Mouse (Mus musculus) forebrain, embryonic 13.5 days (tissue): Measurements from ENCODE around the gene Kcnk13. TPM values are rescaled to one million over a fixed set of nuclear protein-coding genes. Genes with fewer than 3 reads are reported as not detected.

ENCODE experiments used
- ATAC-seq: fragments of 200-750 bp; cut with Nextera tagmentation; 2 replicates; pipeline ENCODE4 v1.8.0; 2017
- H3K27ac ChIP-seq: fragments of 300-500 bp; sonication (generic); 2 replicates; pipeline ENCODE4 v1.5.1; 2015; ENCODE audit warnings: inconsistent platforms, mild to moderate bottlenecking, moderate library complexity
- H3K27me3 ChIP-seq: fragments of 300-500 bp; sonication (generic); 2 replicates; pipeline ENCODE4 v1.6.1; 2015; ENCODE audit warnings: mild to moderate bottlenecking, inconsistent platforms
- H3K36me3 ChIP-seq: fragments of 300-500 bp; sonication (generic); 2 replicates; pipeline ENCODE4 v1.6.1; 2015; ENCODE audit warnings: mild to moderate bottlenecking, inconsistent platforms; ENCODE audit not compliant: poor library complexity, severe bottlenecking
- H3K4me1 ChIP-seq: fragments of 300-500 bp; sonication (generic); 2 replicates; pipeline ENCODE4 v1.6.1; 2015; ENCODE audit warnings: inconsistent platforms
- H3K4me2 ChIP-seq: fragments of 300-500 bp; sonication (generic); 2 replicates; pipeline ENCODE4 v1.6.1; 2015; ENCODE audit warnings: inconsistent platforms, mild to moderate bottlenecking, moderate library complexity
- H3K4me3 ChIP-seq: fragments of 300-500 bp; sonication (generic); 2 replicates; pipeline ENCODE4 v1.5.1; 2015; ENCODE audit warnings: mild to moderate bottlenecking, inconsistent platforms
- H3K9ac ChIP-seq: fragments of 300-500 bp; sonication (generic); 2 replicates; pipeline ENCODE4 v1.6.1; 2015; ENCODE audit warnings: mild to moderate bottlenecking, inconsistent platforms
- H3K9me3 ChIP-seq: fragments of 300-500 bp; sonication (generic); replicated peaks from 2 replicates; pipeline ENCODE4 v1.6.1; 2016; ENCODE audit warnings: inconsistent platforms
- WGBS: fragments of 180-500 bp; shearing (Covaris S2); methylation state at CpG from one replicate; pipeline ENCODE4 v1.1.7; 2015; 5-methylcytosine and 5-hydroxymethylcytosine counted together
- microRNA-seq: library from miRNA; unstranded; fragments of <30 nt; microRNA quantifications from one replicate; pipeline ENCODE4, GENCODE M21; 2016
- polyA plus RNA-seq: library from polyadenylated mRNA; unstranded; fragments of >200 nt; fragmentation: Nextera tagmentation; extraction: Ambion mirVana; gene quantifications from 2 replicates; pipeline ENCODE4 v1.2.1, GENCODE M21; 2015

Gene Kcnk13
- polyA plus RNA-seq, 1 experiment from 2014 or later: 0.49 TPM

DNA sequence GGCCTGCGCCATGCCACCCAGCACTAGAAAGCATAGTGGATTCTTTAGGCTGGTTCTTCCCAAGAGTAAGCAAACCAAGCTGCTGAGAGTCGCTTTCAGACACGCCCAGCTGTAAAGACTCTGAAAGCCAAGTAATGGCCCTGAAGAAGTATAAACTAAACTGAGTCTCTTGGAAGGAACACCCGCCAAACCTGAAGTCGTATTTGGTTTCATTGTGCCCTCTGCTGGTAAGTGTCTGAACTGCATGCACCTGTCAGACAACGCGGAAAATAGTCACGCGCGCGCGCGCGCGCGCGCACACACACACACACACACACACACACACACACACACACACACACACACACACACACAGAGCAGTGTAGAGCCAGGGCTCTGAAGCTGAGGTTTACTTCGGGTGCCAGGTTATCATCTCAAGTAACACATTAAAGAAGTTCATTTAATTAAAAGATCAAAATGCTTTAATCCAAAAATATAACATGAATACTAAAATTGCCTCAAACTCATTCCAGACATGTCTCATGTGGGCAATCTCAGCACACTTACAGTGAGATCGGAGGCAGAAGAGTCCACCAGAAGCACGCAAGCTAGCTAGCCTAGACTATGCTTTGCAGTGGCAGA is 142.1 kb downstream of the Kcnk13 start:
- H3K27me3 ChIP-seq: no peaks in the 10 kb centered on the region
- peaks cover 14% of the 10 kb centered on the region for H3K4me1 ChIP-seq
- H3K9ac ChIP-seq: no peak overlapping the region
- WGBS: 13% methylated on average over 20 of the region's 20 CpGs
- no peak overlapping the region for H3K4me3 ChIP-seq
- H3K36me3 ChIP-seq: no peaks in the 10 kb centered on the region
- H3K9me3 ChIP-seq: no peaks in the 10 kb centered on the region
- 0 out of 2 replicates have a peak, but pooled peaks have one; percentile 37 for ATAC-seq
- peak overlapping the region; percentile 32 for H3K4me2 ChIP-seq
- no peak overlapping the region for H3K27ac ChIP-seq

DNA sequence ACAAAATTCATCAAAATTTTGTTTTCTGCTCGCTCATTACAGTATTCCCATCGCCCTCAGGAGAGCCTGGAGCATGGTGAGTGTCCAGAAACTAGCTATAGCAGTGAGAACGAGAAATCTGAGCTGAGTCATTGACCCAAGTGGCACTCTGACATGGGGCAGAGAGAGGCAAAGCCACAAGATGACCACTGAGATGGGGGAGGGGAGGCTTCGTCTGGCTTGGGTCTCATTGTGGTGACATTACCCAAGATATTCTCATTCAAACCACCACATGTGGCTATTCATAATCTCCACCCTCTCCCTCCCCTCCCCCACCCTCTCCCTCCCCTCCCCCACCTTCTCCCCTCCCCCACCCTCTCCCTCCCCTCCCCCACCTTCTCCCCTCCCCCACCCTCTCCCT is 143.1 kb downstream of the Kcnk13 start:
- ATAC-seq: no peak
- no peak overlapping the region for H3K27ac ChIP-seq
- no peaks in the 10 kb centered on the region for H3K9me3 ChIP-seq
- H3K9ac ChIP-seq: no peak overlapping the region
- H3K27me3 ChIP-seq: no peaks in the 10 kb centered on the region
- peaks cover 9% of the 10 kb centered on the region for H3K36me3 ChIP-seq
- H3K4me1 ChIP-seq: peaks cover 19% of the 10 kb centered on the region
- H3K4me2 ChIP-seq: no peak overlapping the region
- no peak overlapping the region for H3K4me3 ChIP-seq
- 62% methylated on average over 4 of the region's 4 CpGs for WGBS

DNA sequence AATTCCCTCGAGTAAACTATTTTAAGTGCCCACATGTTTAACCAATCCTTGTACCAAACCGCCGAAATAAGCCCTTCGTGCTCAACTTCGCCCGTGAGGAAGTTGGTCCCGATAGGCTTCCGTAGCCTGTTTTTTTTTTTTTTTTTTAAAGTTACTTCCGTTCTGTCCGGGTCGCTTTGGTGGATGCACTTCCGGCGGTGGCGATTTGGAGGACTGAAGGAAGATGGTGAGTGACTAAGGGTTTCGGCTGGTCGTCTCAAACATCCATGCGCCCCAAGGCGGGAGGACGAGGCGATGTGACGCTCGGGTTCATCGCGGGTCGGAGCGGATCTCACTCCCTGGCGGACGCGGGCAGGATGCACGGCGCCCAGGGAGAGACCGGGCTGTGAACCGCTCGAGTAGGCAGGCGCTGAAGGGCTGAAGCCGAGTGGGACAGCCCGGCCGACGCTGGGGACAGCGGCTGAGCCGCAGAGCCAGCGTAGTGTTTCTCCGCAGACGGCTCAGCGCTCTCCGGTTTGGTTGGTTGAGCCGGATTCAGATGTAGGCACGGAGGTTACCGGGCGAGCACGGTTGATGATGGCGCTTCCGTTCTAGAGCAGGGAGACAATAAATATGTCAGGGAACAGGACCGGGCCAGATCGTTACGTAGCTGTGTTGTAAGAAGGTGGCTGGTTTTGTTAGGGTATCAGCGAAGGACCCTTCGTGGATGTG is 145.8 kb downstream of the Kcnk13 start, which contains the start of gene Psmc1:
Gene Psmc1, plus strand, starts transcription at position 169 of the 711 bp plus-strand sequence.
- under 1% methylated on average over 58 of the region's 58 CpGs for WGBS
- no peaks in the 10 kb centered on the region for H3K9me3 ChIP-seq
- H3K9ac ChIP-seq: peak within 1 kb of the TSS; percentile 95
- peaks cover 19% of the 10 kb centered on the region for H3K4me1 ChIP-seq
- H3K36me3 ChIP-seq: peaks cover 30% of the 10 kb centered on the region
- peak within 1 kb of the TSS; percentile 93 for H3K4me2 ChIP-seq
- peak within 1 kb of the TSS; percentile 94 for H3K4me3 ChIP-seq
- ATAC-seq: peak; percentile 84
- peak within 1 kb of the TSS; percentile 83 for H3K27ac ChIP-seq
- H3K27me3 ChIP-seq: no peaks in the 10 kb centered on the region

Small RNA genes within 50 kb of the gene (microRNA-seq; reads per million reads assigned to microRNA genes)
- not detected for gene Gm23291

Other genes starting within 250 kb of the Kcnk13 start
- 15.3 and 18.3 TPM in 2 replicates for gene Efcab11, start 80.1 kb upstream of the Kcnk13 start, polyA plus RNA-seq
- 76.4 and 80.9 TPM in 2 replicates for gene Tdp1, start 80.0 kb upstream of the Kcnk13 start, polyA plus RNA-seq
- 303 and 312 TPM in 2 replicates for gene Psmc1, start 145.7 kb downstream of the Kcnk13 start, polyA plus RNA-seq
- gene Nrde2, start 195.2 kb downstream of the Kcnk13 start, polyA plus RNA-seq: 14.6 and 15.7 TPM in 2 replicates
- 1,816 and 2,096 TPM in 2 replicates for gene Calm1, start 234.9 kb downstream of the Kcnk13 start, polyA plus RNA-seq